Mouse (Mus musculus): ENCODE results near the gene Zfp456.
"Not testable (repeated sequence)": the region's sequence is repeated elsewhere in the genome, so short reads cannot be mapped to it uniquely, and the experiment has no call there.

- TF ChIP-seq CTCF, EP300 (IDR thresholded peaks at IDR 0.05; ENCODE audit: low read depth): not testable (repeated sequence)
These were observed at the start of gene Zfp456, which contains the start of gene Gm28041 for GRCm38 (mm10) chr13:67375050-67375911.

All from heart, postnatal 0 days (tissue).